Mouse (Mus musculus): Measurements from ENCODE around the gene Cfap52.

DNA sequence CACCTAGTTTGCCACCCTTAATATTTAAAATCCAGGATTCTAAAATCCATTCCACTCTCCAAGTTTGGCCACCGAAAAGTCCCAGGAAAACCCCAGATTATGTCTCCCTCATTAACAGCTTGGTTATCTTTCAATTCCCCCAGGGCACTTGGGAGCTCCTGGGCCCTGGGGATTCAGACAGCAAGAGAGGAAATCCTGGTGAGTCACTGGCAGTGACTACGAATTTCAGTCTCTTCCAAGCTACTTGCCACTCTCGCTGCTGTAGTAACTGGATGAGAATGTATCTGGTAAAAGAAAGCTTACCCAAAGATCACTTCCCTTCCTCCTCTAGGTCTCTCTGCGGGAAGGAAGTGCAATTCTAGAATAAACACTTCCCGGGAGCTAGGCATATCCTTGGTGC lies 45.9 kb downstream of the Cfap52 start:
- TF ChIP-seq CTCF (IDR thresholded peaks at IDR 0.05; ENCODE audit: low read depth) (no peak), EP300 (IDR thresholded peaks at IDR 0.05; ENCODE audit: low read depth) (no peak)
